Mouse (Mus musculus): ENCODE results near the gene Acly.

DNA sequence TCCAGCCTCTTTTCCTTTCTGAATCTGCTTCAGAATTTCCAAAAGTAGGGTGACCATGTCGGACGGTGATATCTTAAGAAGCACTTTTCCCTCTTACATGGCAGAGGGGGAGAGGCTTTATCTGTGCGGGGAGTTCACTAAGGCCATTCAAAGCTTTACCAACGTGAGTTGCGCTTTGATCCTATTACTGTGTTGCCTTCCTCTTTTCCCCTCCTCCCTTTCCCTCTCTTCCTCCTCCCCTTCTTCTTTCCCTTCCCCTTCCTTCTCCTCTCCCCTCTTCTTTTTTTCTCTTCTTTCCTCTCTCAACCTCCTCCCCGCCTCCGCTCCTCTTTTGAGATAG is 17.9 kb upstream of the Acly start:
- no peak for TF ChIP-seq CTCF (IDR thresholded peaks at IDR 0.05; ENCODE audit: extremely low read depth, insufficient read depth, low read length)
- no peak for TF ChIP-seq POLR2A (IDR thresholded peaks at IDR 0.05; ENCODE audit: extremely low read depth, insufficient read depth, low read length)
